Comparison of ENCODE assay signal across 9 mouse cellular contexts in the genomic region with DNA sequence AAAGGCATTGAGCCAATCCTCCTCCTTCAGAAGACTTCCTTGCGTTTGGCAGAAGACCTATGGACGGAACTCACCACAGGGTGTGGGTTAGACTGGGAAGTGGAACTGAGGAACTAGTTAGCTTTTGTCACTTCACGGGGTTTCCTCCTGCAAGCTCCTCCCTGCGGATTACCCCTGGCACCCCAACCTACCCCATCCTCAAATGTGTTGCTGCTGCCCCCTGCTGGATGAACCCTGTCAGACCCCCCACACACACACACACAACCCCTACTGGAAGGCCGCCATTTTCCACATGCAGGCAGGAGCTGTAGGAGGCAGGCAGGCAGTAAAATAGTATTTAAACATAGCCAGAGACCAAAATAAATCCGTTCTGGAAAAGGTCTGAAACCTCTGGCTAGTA. TPM values are rescaled to one million over a fixed set of nuclear protein-coding genes. Genes with fewer than 3 reads are reported as not detected.
A peak's percentile ranks its signal among the peaks of the same experiment; 100 is the strongest.
DNase-seq lines count a peak whose midpoint lies in the region; ATAC-seq and TF ChIP-seq lines count a peak whose summit lies in the region.
"Had no signal": no experiment of that assay in that cellular context is flagged by ENCODE, and none has a peak within 500 bp of the region (broad histone marks: within the 10 kb centered on the region; RNA-seq: fewer than 3 reads in every experiment).

No protein-coding gene starts in this region.

- H3K27ac ChIP-seq in midbrain, postnatal 0 days (ENCODE audit: low read depth, low read length), result no peak overlapping the region
- no peak overlapping the region for H3K27ac ChIP-seq in midbrain, embryonic 10.5 days (replicated peaks)
- no peak overlapping the region for H3K27ac ChIP-seq in left cerebral cortex, adult 2 months
- H3K27ac ChIP-seq in thymus, adult 2 months (ENCODE audit: control insufficient read depth, insufficient read depth, low read length), result no peak overlapping the region

- no peaks in the 10 kb centered on the region for H3K4me1 ChIP-seq in midbrain, postnatal 0 days (ENCODE audit: insufficient read depth, low read length)
- H3K4me1 ChIP-seq in midbrain, embryonic 10.5 days, result peaks cover 7% of the 10 kb centered on the region
- peaks cover 6% of the 10 kb centered on the region; the same call in 1 of the 2 replicates for H3K4me1 ChIP-seq in thymus, adult 2 months (replicated peaks; ENCODE audit: control insufficient read depth, insufficient read depth, low read length)

- no peak overlapping the region for H3K4me3 ChIP-seq in midbrain, postnatal 0 days (ENCODE audit: low read depth, low read length)
- H3K4me3 ChIP-seq in midbrain, embryonic 10.5 days, result no peak overlapping the region
- H3K4me3 ChIP-seq in left cerebral cortex, adult 2 months, result no peak overlapping the region
- no peak overlapping the region for H3K4me3 ChIP-seq in thymus, adult 2 months (ENCODE audit: control insufficient read depth, insufficient read depth, low read length)
- H3K4me3 ChIP-seq: myocyte had no signal

- no peaks in the 10 kb centered on the region for H3K9me3 ChIP-seq in midbrain, postnatal 0 days (ENCODE audit: low read length)
- H3K9me3 ChIP-seq in midbrain, embryonic 10.5 days (replicated peaks), result peaks cover 4% of the 10 kb centered on the region; the same call in 1 of the 2 replicates

- no peak for TF ChIP-seq POLR2A in thymus, adult 2 months (IDR thresholded peaks at IDR 0.05; ENCODE audit: control insufficient read depth, extremely low read depth, insufficient read depth, low read length, poor library complexity)

- WGBS in midbrain, postnatal 0 days, result 77% methylated on average over 6 of the region's 6 CpGs
- 77% methylated on average over 6 of the region's 6 CpGs for WGBS in midbrain, embryonic 10.5 days
- WGBS in thymus, adult 2 months, result 22% methylated on average over 6 of the region's 6 CpGs

- no peak for ATAC-seq in midbrain, postnatal 0 days (ENCODE audit: low FRiP score)
- ATAC-seq in megakaryocyte-erythroid progenitor cell, adult 5-6 weeks (replicated peaks; ENCODE audit: low FRiP score, low TSS enrichment, poor library complexity, severe bottlenecking), result peak; percentile 92

- no peak for DNase-seq in midbrain, postnatal 0 days (ENCODE audit: low spot score)
- DNase-seq in midbrain, embryonic 10.5 days (ENCODE audit: low spot score), result no peak
- peak; percentile 62 for DNase-seq in brain, adult 2 months (ENCODE audit: low read depth, low spot score)
- DNase-seq in gastrocnemius, postnatal 36 days, result peak; percentile 63 to 66
- DNase-seq in left cerebral cortex, adult 2 months (ENCODE audit: extremely low spot score in 1 of 2, low spot score in 2 of 2), result peak; percentile 24 to 47
- DNase-seq in thymus, adult 2 months, result peak; percentile 94
- no peak for DNase-seq in retina, postnatal 1 day

- no peak overlapping the region for H3K9ac ChIP-seq in midbrain, postnatal 0 days (replicated peaks; ENCODE audit: low read length, poor library complexity, severe bottlenecking)

- H3K36me3 ChIP-seq in midbrain, postnatal 0 days (ENCODE audit: insufficient read depth, low read length), result no peaks in the 10 kb centered on the region
- no peaks in the 10 kb centered on the region for H3K36me3 ChIP-seq in midbrain, embryonic 10.5 days
- H3K36me3 ChIP-seq in thymus, adult 2 months (ENCODE audit: control insufficient read depth, insufficient read depth, low read length), result no peaks in the 10 kb centered on the region

- TF ChIP-seq CTCF in midbrain, postnatal 0 days (IDR thresholded peaks at IDR 0.05), result peak; percentile 37
- TF ChIP-seq CTCF in left cerebral cortex, adult 2 months (IDR thresholded peaks at IDR 0.05), result peak; percentile 40
- TF ChIP-seq CTCF in thymus, adult 2 months (IDR thresholded peaks at IDR 0.05; ENCODE audit: borderline replicate concordance, control insufficient read depth, extremely low read depth, insufficient read depth, low read length, poor library complexity), result peak; percentile 95

- H3K4me2 ChIP-seq in midbrain, postnatal 0 days (ENCODE audit: low read depth, low read length, poor library complexity, severe bottlenecking), result no peak overlapping the region

- intact Hi-C loops in gastrocnemius, postnatal 36 days (cut with DNase I), result loop anchor here (5.0 kb wide), 1 partner anchor 85 kb away; no protein-coding TSS in a partner anchor
- intact Hi-C loops in left cerebral cortex, adult 2 months (cut with DNase I), result loop anchor here (5.0 kb wide), 2 partner anchors 70 to 85 kb away; no protein-coding TSS in a partner anchor

- no peaks in the 10 kb centered on the region for H3K27me3 ChIP-seq in midbrain, postnatal 0 days (ENCODE audit: insufficient read depth, low read length)
- no peaks in the 10 kb centered on the region for H3K27me3 ChIP-seq in midbrain, embryonic 10.5 days (ENCODE audit: low read depth, poor library complexity, severe bottlenecking)
- H3K27me3 ChIP-seq in thymus, adult 2 months (ENCODE audit: control insufficient read depth, insufficient read depth, low read length), result no peaks in the 10 kb centered on the region

RNA-seq across cellular contexts. Expression of gene Bex6, which starts 23.1 kb away (rescaled TPM):
- total RNA-seq in midbrain, postnatal 0 days (2014; rRNA removed), result not detected in 2 replicates
- not detected in 2 replicates for polyA plus RNA-seq in midbrain, postnatal 0 days (2015; fragmentation: Nextera tagmentation; extraction: Ambion mirVana)
- 0.25 TPM in 1 of 2 replicates, not detected in the other for polyA plus RNA-seq in midbrain, embryonic 10.5 days (2016; fragmentation: Nextera tagmentation; extraction: Ambion mirVana)
- not detected for total RNA-seq in gastrocnemius, postnatal 36 days (2021)
- total RNA-seq in left cerebral cortex, adult 2 months (2021), result not detected
- 0.81 TPM in 1 of 2 replicates, not detected in the other for total RNA-seq in megakaryocyte-erythroid progenitor cell, adult 5-6 weeks (2014; fragmentation: Nextera tagmentation)
- 3.6 TPM in 1 of 2 replicates, not detected in the other for total RNA-seq in megakaryocyte-erythroid progenitor cell, adult 5-6 weeks (2017)
- 0.65 and 0.79 TPM in 2 replicates for polyA plus RNA-seq in thymus, adult 2 months (2012; rRNA removed)
- polyA plus RNA-seq: myocyte had no signal

RNA-seq across cellular contexts. Expression of gene Nrros, which starts 37.3 kb away (rescaled TPM):
- total RNA-seq in midbrain, postnatal 0 days (2014; rRNA removed), result 9.9 and 11.3 TPM in 2 replicates
- 4.9 and 5.8 TPM in 2 replicates for polyA plus RNA-seq in midbrain, postnatal 0 days (2015; fragmentation: Nextera tagmentation; extraction: Ambion mirVana)
- polyA plus RNA-seq in midbrain, embryonic 10.5 days (2016; fragmentation: Nextera tagmentation; extraction: Ambion mirVana), result 8.9 and 9.1 TPM in 2 replicates
- total RNA-seq in gastrocnemius, postnatal 36 days (2021), result 1 to 10 TPM; 2.0 to 2.1 TPM
- total RNA-seq in left cerebral cortex, adult 2 months (2021), result 1 to 10 TPM; 8.7 to 9.1 TPM
- 40.4 and 53.3 TPM in 2 replicates for total RNA-seq in megakaryocyte-erythroid progenitor cell, adult 5-6 weeks (2014; fragmentation: Nextera tagmentation)
- total RNA-seq in megakaryocyte-erythroid progenitor cell, adult 5-6 weeks (2017), result 33.4 and 40.3 TPM in 2 replicates
- polyA plus RNA-seq in thymus, adult 2 months (2012; rRNA removed), result 148 and 157 TPM in 2 replicates
- polyA plus RNA-seq: myocyte had no signal

RNA-seq across cellular contexts. Expression of gene Fbxo45, which starts 44.3 kb away (rescaled TPM):
- 29.9 and 39.6 TPM in 2 replicates for total RNA-seq in midbrain, postnatal 0 days (2014; rRNA removed)
- polyA plus RNA-seq in midbrain, postnatal 0 days (2015; fragmentation: Nextera tagmentation; extraction: Ambion mirVana), result 15.0 and 16.6 TPM in 2 replicates
- polyA plus RNA-seq in midbrain, embryonic 10.5 days (2016; fragmentation: Nextera tagmentation; extraction: Ambion mirVana), result 7.0 and 8.6 TPM in 2 replicates
- 10 to 100 TPM; 14.0 to 14.9 TPM for total RNA-seq in gastrocnemius, postnatal 36 days (2021)
- 10 to 100 TPM; 46.6 to 50.7 TPM for total RNA-seq in left cerebral cortex, adult 2 months (2021)
- 17.3 and 20.0 TPM in 2 replicates for total RNA-seq in megakaryocyte-erythroid progenitor cell, adult 5-6 weeks (2014; fragmentation: Nextera tagmentation)
- total RNA-seq in megakaryocyte-erythroid progenitor cell, adult 5-6 weeks (2017), result 19.4 and 26.9 TPM in 2 replicates
- polyA plus RNA-seq in thymus, adult 2 months (2012; rRNA removed), result 6.5 and 7.7 TPM in 2 replicates

RNA-seq across cellular contexts. Expression of gene Wdr53, which starts 44.3 kb away (rescaled TPM):
- 11.6 and 12.4 TPM in 2 replicates for total RNA-seq in midbrain, postnatal 0 days (2014; rRNA removed)
- polyA plus RNA-seq in midbrain, postnatal 0 days (2015; fragmentation: Nextera tagmentation; extraction: Ambion mirVana), result 10.7 and 11.1 TPM in 2 replicates
- 18.6 and 19.2 TPM in 2 replicates for polyA plus RNA-seq in midbrain, embryonic 10.5 days (2016; fragmentation: Nextera tagmentation; extraction: Ambion mirVana)
- total RNA-seq in gastrocnemius, postnatal 36 days (2021), result 1 to 10 TPM; 4.4 to 5.8 TPM
- total RNA-seq in left cerebral cortex, adult 2 months (2021), result 10 to 100 TPM in 1 of 2 experiments, 1 to 10 TPM in 1; 9.3 to 12.0 TPM
- 11.8 and 17.1 TPM in 2 replicates for total RNA-seq in megakaryocyte-erythroid progenitor cell, adult 5-6 weeks (2014; fragmentation: Nextera tagmentation)
- 15.9 and 21.6 TPM in 2 replicates for total RNA-seq in megakaryocyte-erythroid progenitor cell, adult 5-6 weeks (2017)
- 5.3 and 5.4 TPM in 2 replicates for polyA plus RNA-seq in thymus, adult 2 months (2012; rRNA removed)

Comparison
In these comparisons a context has a peak if more than half of its experiments do, and no peak if none do; other contexts are left out.
1. DNase-seq: peak in brain, adult 2 months (single experiment), gastrocnemius, postnatal 36 days (2 of 2), left cerebral cortex, adult 2 months (2 of 2) and thymus, adult 2 months (single experiment); none in midbrain, postnatal 0 days (single experiment), midbrain, embryonic 10.5 days (single experiment) and retina, postnatal 1 day (single experiment).
2. CTCF ChIP-seq: peak in every context shown above with its lines; median percentile 95 in thymus, adult 2 months; 40 in left cerebral cortex, adult 2 months; 37 in midbrain, postnatal 0 days.